1 mouse cellular context compared by ENCODE assay signal in genomic region chr8:123253451-123254098, GRCm38 (mm10).
TF ChIP-seq lines count a peak whose summit lies in the region.

No protein-coding gene starts in this region.

TF ChIP-seq in CH12.LX, 34 proteins besides CTCF, POLR2A, EP300 and RAD21:
- peak; percentile 43; the same call in 1 of the 2 replicates for TF ChIP-seq NELFE (IDR thresholded peaks at IDR 0.05; ENCODE audit: low read depth, low read length)
- TF ChIP-seq UBTF (IDR thresholded peaks at IDR 0.05; ENCODE audit: low read depth, low read length), result peak; percentile 6; the same call in 1 of the 2 replicates
- peak; percentile 14; the same call in 1 of the 2 replicates for TF ChIP-seq MAX (IDR thresholded peaks at IDR 0.05; ENCODE audit: low read length)
- TF ChIP-seq CHD2 (IDR thresholded peaks at IDR 0.05; ENCODE audit: low read length), result 0 out of 2 replicates have a peak, but pooled peaks have one; percentile 34
- no peak for TF ChIP-seq RCOR1 (conservative IDR thresholded peaks at IDR 0.05; ENCODE audit: low read depth, low read length)
- TF ChIP-seq MAFK (IDR thresholded peaks at IDR 0.05; ENCODE audit: insufficient replicate concordance, low read length), result no peak
- TF ChIP-seq TCF12 (IDR thresholded peaks at IDR 0.05; ENCODE audit: low read depth, low read length), result no peak
- no peak for TF ChIP-seq ELF1 (IDR thresholded peaks at IDR 0.05; ENCODE audit: low read depth, low read length)
- no peak for TF ChIP-seq ZNF384 (IDR thresholded peaks at IDR 0.05; ENCODE audit: low read depth, low read length)
- no peak for TF ChIP-seq USF1 (IDR thresholded peaks at IDR 0.05; ENCODE audit: low read depth, low read length)
- peak; percentile 65; the same call in 1 of the 2 replicates for TF ChIP-seq SIN3A (IDR thresholded peaks at IDR 0.05; ENCODE audit: low read length)
- TF ChIP-seq CHD1 (IDR thresholded peaks at IDR 0.05; ENCODE audit: low read depth, low read length), result no peak
- TF ChIP-seq ZMIZ1 (IDR thresholded peaks at IDR 0.05; ENCODE audit: low read depth, low read length), result 0 out of 2 replicates have a peak, but pooled peaks have one; percentile 26
TF ChIP-seq in CH12.LX: peak in this region for 6.
